Mouse (Mus musculus) lung, postnatal 0 days (tissue): ENCODE data around the gene Aldh1l1.

Experiments used
- CTCF ChIP-seq: IDR thresholded peaks from 2 replicates; pipeline ENCODE4 v1.5.1; 2016; ENCODE audit warnings: antibody characterized with exemption, mild to moderate bottlenecking
- EP300 ChIP-seq: IDR thresholded peaks from 2 replicates; pipeline ENCODE4 v1.6.1; 2016; ENCODE audit warnings: antibody characterized with exemption, mild to moderate bottlenecking, control low read depth

DNA sequence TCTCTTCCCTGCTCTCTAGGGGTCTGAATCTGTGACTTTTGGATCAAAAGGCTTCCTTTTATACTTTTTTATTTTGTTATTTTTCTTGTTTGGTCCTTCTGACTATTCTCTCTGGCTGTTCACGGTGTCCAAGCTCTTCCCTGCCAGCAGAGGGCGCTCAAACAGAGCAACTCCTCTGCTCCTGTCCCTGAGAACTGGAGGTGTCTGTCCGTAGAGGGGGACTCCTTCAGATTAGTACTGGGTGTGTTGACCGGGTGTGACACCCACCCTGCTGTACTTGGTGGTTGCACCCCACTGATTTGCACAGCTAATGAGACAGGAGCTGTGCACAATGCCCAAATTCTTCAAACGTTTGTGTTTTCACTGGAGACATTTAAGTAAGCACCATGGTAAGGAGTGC lies 121.0 kb downstream of the Aldh1l1 start:
- TF ChIP-seq CTCF (peak; percentile 91), EP300 (no peak)
